Mouse (Mus musculus) ES-E14 (cell line): ENCODE results near the gene Gm49322. TPM values are rescaled to one million over a fixed set of nuclear protein-coding genes. Genes with fewer than 3 reads are reported as not detected.

Experiments
- DNase-seq: peaks from one replicate; pipeline ENCODE4 v3.0.0-alpha.2; 2013; ENCODE audit warnings: low read depth, low spot score
- H3K27ac ChIP-seq: 2 replicates; pipeline ENCODE4 v1.5.1; 2012; ENCODE audit warnings: low read depth, mild to moderate bottlenecking, low read length, moderate library complexity, mixed read lengths; ENCODE audit not compliant: poor library complexity, insufficient read depth, severe bottlenecking
- H3K36me3 ChIP-seq: 2 replicates; pipeline ENCODE4 v1.6.1; 2012; ENCODE audit warnings: mild to moderate bottlenecking, low read length, moderate library complexity, mixed read lengths; ENCODE audit not compliant: control insufficient read depth, poor library complexity, insufficient read depth, severe bottlenecking
- H3K4me1 ChIP-seq, 2 experiments: fragments of 150-350 bp in 1 of 2; sonication (generic) in 1 of 2; 2 replicates each; pipeline ENCODE4 v1.6.1; 2012; ENCODE audit warnings: low read length in 2 of 2, mild to moderate bottlenecking in 1 of 2, mixed read lengths in 1 of 2; ENCODE audit not compliant: control insufficient read depth in 2 of 2, insufficient read depth in 2 of 2, poor library complexity in 1 of 2
- H3K4me3 ChIP-seq, 2 experiments: fragments of 150-350 bp in 1 of 2; sonication (generic) in 1 of 2; 2 replicates each; pipeline ENCODE4 v1.5.1; 2012; ENCODE audit warnings: low read length in 2 of 2, low read depth in 1 of 2, mild to moderate bottlenecking in 1 of 2, mixed read lengths in 1 of 2; ENCODE audit not compliant: insufficient read depth in 1 of 2, poor library complexity in 1 of 2, severe bottlenecking in 1 of 2
- H3K9ac ChIP-seq: 2 replicates; pipeline ENCODE4 v1.6.1; 2012; ENCODE audit warnings: low read depth, mild to moderate bottlenecking, low read length, mixed read lengths; ENCODE audit not compliant: poor library complexity, insufficient read depth, severe bottlenecking
- H3K9me3 ChIP-seq: fragments of 150-350 bp; sonication (generic); 2 replicates; pipeline ENCODE4 v1.6.1; 2012; ENCODE audit warnings: low read depth, mild to moderate bottlenecking, low read length; ENCODE audit not compliant: control insufficient read depth, insufficient read depth
- CHD2 ChIP-seq: IDR thresholded peaks from 2 replicates; pipeline ENCODE4 v1.6.1; 2014; ENCODE audit warnings: mild to moderate bottlenecking, low read depth, low read length, inconsistent platforms
- HCFC1 ChIP-seq: IDR thresholded peaks from 2 replicates; pipeline ENCODE4 v1.6.1; 2012; ENCODE audit warnings: low read length, inconsistent platforms, borderline replicate concordance; ENCODE audit not compliant: insufficient read depth
- MAFK ChIP-seq: IDR thresholded peaks from 2 replicates; pipeline ENCODE4 v1.6.1; 2014; ENCODE audit warnings: mild to moderate bottlenecking, low read depth, low read length, inconsistent platforms; ENCODE audit not compliant: insufficient read depth
- ZC3H11A ChIP-seq: IDR thresholded peaks from 2 replicates; pipeline ENCODE4 v1.6.1; 2012; ENCODE audit warnings: low read depth, mild to moderate bottlenecking, inconsistent platforms, low read length, borderline replicate concordance
- ZNF384 ChIP-seq: IDR thresholded peaks from 2 replicates; pipeline ENCODE4 v1.6.1; 2012; ENCODE audit warnings: low read depth, low read length, inconsistent platforms
- in situ Hi-C, 2 experiments: fragments of 600-800 bp; cut with MboI; formaldehyde crosslinking; loops; one replicate each; pipeline ENCODE4 v1.15.1; 2025; ENCODE audit warnings: low sequenced_read_pairs in 2 of 2, inconsistent platforms in 1 of 2; ENCODE audit not compliant: unreplicated experiment in 2 of 2
- total RNA-seq: library from RNA; depleted of rRNA; stranded (reverse); fragments of 300-350 nt; gene quantifications from 2 replicates; pipeline ENCODE4 v1.2.3, GENCODE M21; 2012

Gm49322 gene
- total RNA-seq, 1 experiment = 8.4 TPM

DNA sequence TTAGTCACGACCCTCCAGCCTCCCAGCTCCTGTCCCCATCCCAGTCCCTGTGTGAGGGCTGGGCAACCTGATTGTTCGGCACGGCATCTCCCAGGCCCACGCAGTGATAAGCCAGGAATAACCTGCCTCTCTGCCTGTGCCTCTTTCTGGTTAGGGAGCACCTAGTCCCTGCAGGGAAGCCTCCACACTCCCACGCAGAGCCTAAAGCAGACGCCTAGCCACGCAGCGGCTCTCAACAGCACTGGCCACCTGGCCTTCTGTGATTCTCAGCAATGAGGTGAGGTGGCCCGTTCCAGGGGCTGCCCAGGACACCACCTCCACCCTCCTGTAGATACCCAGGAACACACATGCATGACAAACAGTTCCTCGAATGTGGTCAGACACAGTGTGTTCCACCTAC, 44.6 kb downstream of the Gm49322 start:
- H3K4me1 ChIP-seq = peaks cover 0 to 9% of the 10 kb centered on the region in 2 experiments; a peak in 1 of 4 replicates
- in situ Hi-C loops = no loop called here
- no peak overlapping the region for H3K4me3 ChIP-seq
- H3K9me3 ChIP-seq = no peaks in the 10 kb centered on the region
- no peak overlapping the region; the same call in 1 of the 2 replicates for H3K27ac ChIP-seq
- TF ChIP-seq MAFK = no peak
- TF ChIP-seq CHD2 = no peak
- TF ChIP-seq HCFC1 = no peak
- TF ChIP-seq ZC3H11A = no peak
- TF ChIP-seq ZNF384 = no peak
- peaks cover 17% of the 10 kb centered on the region; the same call in 1 of the 2 replicates for H3K36me3 ChIP-seq
- H3K9ac ChIP-seq = no peak overlapping the region
- no peak for DNase-seq

DNA sequence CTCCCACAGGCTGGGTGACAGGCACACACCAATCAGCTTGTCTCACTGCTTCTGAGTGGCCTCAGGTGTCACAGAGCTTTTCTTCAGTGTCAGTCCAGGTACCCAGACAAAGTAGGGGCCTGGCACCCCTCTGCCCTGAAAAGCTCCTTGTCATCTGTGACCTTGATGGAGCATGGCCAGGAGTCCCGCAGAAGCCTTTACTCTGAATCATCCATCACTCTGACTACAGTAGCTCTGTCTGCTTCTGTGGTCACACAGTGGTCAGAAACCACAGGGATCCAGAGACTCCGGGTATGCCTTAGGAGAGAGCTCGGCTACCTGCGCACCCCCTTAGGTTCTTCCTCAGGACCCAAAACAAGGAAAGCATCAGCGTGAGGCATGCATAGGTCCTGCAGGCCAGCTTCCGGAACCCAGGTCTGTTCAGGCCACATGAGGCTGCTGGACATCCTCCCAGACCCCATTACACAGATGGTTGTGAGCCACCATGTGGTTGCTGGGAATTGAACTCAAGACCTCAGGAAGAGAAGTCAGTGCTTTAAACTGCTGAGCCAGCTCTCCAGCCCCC, 47.4 kb downstream of the Gm49322 start:
- Histone ChIP-seq H3K36me3 (peaks cover 2% of the 10 kb centered on the region; the same call in 1 of the 2 replicates), H3K27ac (no peak overlapping the region), H3K4me1 (peaks cover 0 to 17% of the 10 kb centered on the region in 2 experiments; a peak in 2 of 4 replicates), H3K9me3 (no peaks in the 10 kb centered on the region), H3K9ac (no peak overlapping the region), H3K4me3 (no peak overlapping the region)
- TF ChIP-seq MAFK (no peak), ZNF384 (no peak), ZC3H11A (no peak), CHD2 (no peak), HCFC1 (no peak)
- in situ Hi-C loops = no loop called here
- DNase-seq = no peak

DNA sequence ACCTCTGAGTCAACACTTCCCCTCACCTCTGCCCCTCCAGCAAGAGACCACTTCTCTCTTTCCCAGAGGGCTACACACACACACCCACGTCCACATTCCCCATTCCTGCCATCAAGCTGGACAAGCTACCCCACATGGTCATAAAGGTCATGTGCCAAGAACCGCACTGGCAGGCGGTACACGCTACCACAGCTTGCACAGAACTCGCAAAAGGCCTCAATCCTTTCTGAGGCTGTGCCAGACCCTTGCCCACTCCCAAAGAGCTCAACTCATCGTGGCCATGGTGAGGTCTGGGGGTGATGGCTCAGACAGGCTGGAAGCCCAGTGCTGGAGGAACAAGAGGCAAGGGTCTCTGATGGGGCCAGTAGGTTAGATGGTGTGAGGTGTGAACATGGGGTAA, 49.0 kb downstream of the Gm49322 start:
- no peaks in the 10 kb centered on the region; the same call in 1 of the 2 replicates for H3K36me3 ChIP-seq
- no peak overlapping the region for H3K9ac ChIP-seq
- no peak for TF ChIP-seq HCFC1
- no peak for TF ChIP-seq ZNF384
- TF ChIP-seq CHD2 = no peak
- no peak for TF ChIP-seq MAFK
- TF ChIP-seq ZC3H11A = no peak
- H3K27ac ChIP-seq = no peak overlapping the region
- no peaks in the 10 kb centered on the region for H3K9me3 ChIP-seq
- no peak for DNase-seq
- H3K4me1 ChIP-seq = peaks cover 2 to 22% of the 10 kb centered on the region in 2 experiments
- no peak overlapping the region for H3K4me3 ChIP-seq
- in situ Hi-C loops = no loop called here

DNA sequence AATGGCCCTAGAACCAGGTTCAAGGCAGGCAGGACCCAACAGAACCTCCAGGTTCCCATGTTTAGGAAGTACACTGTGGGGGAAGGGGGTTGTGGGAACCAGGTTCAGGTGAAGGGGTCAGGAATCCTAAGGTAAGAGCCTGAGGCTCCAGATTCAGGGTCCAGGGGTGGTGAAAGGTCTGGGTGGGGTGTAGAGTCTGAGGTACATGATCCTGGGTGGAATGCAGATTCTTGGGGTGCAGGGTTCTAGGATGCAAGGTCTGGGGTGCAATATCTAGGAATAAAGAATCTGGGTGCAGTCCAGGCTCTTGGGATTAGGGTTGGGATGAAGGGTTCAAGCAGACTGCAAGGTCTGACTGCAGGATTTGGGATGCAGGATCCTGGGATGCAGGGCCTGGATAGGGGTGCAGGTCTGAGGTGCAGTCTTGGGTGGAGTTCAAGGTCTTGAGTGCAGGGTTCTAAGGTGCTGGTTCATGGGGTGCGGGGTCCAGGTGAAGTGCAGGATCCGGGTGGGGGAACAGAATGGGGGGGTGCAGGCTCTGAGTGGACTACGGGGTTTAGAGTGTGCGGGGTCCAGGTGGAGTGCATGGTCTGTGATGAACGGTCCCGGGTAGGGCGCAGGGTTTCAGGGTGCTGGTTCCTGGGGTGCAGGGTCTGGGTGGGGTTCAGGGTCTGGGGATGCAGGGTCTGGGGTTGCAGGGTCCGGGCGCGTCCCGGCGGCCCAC, 49.7 kb downstream of the Gm49322 start:
- H3K9me3 ChIP-seq = no peaks in the 10 kb centered on the region
- H3K36me3 ChIP-seq = no peaks in the 10 kb centered on the region; the same call in 1 of the 2 replicates
- TF ChIP-seq ZC3H11A (no peak), ZNF384 (no peak)
- peak overlapping the region; percentile 77 for H3K9ac ChIP-seq
- H3K4me3 ChIP-seq = peak overlapping the region; percentile 78 to 93
- no peak overlapping the region for H3K27ac ChIP-seq
- in situ Hi-C loops = no loop called here
- no peak for DNase-seq
- H3K4me1 ChIP-seq = peaks cover 2 to 22% of the 10 kb centered on the region in 2 experiments
